Mouse (Mus musculus) embryonic stem cell, embryonic (primary cell): ENCODE data around the gene Pdk4.

Experiments
- CTCF ChIA-PET, 4 experiments: fragments of 300-600 bp in 2 of 4; fragments of 350-600 bp in 2 of 4; sonication (Branson Sonifier 250); formaldehyde crosslinking; loops; one replicate each; lab custom pipeline; 2022; ENCODE audit warnings: inconsistent platforms in 2 of 4; lab: Charles Lee
- POLR2A ChIA-PET, 4 experiments: fragments of 300-600 bp in 2 of 4; fragments of 350-600 bp in 2 of 4; sonication (Branson Sonifier 250); formaldehyde crosslinking; loops; one replicate each; lab custom pipeline; 2022; ENCODE audit warnings: antibody characterized with exemption in 4 of 4, inconsistent platforms in 1 of 4; lab: Charles Lee

Gene Pdk4

GRCm38 (mm10) chr6:5455836-5456235 is 40.3 kb downstream of the Pdk4 start:
- CTCF ChIA-PET: no interaction called here
- POLR2A ChIA-PET: no interaction called here

- CTCF ChIA-PET: interaction anchor here in 1 of 4 experiments (0.7 kb wide), 1 partner anchor 259 kb away, joined by 3 read pairs; no protein-coding TSS in a partner anchor
- POLR2A ChIA-PET: interaction anchor here in 1 of 4 experiments (1.8 kb wide), 1 partner anchor 15 kb away, joined by 5 read pairs; no protein-coding TSS in a partner anchor
Observed at GRCm38 (mm10) chr6:5449878-5450277, 46.2 kb downstream of the Pdk4 start.

GRCm38 (mm10) chr6:5448396-5448795 is 47.7 kb downstream of the Pdk4 start:
- ChIA-PET CTCF (interaction anchor here in 1 of 4 experiments (0.6 kb wide), 1 partner anchor 8 kb away, joined by 3 read pairs; no protein-coding TSS in a partner anchor), POLR2A (interaction anchor here in 1 of 4 experiments (0.7 to 1.8 kb wide), 4 partner anchors 16 to 1960 kb away, joined by 3 to 5 read pairs (median 4); no protein-coding TSS in a partner anchor)

- POLR2A ChIA-PET: interaction anchor here in 2 of 4 experiments (0.8 to 1.1 kb wide), 2 partner anchors 35 to 49 kb away, joined by 3 to 5 read pairs; partner anchors contain the start of gene Pdk4 (in 1 of the 2)
Observed at GRCm38 (mm10) chr6:5447546-5447945, 48.6 kb downstream of the Pdk4 start.

GRCm38 (mm10) chr6:5447013-5447412 is 49.1 kb downstream of the Pdk4 start:
- POLR2A ChIA-PET: interaction anchor here in 2 of 4 experiments (0.8 to 1.5 kb wide), 4 partner anchors 23 to 49 kb away, joined by 3 to 5 read pairs (median 3); partner anchors contain the start of gene Pdk4 (in 1 of the 2)
- CTCF ChIA-PET: no interaction called here

More at GRCm38 (mm10) chr6:5447546-5447945, 48.6 kb downstream of the Pdk4 start:
- CTCF ChIA-PET: no interaction called here

GRCm38 (mm10) chr6:5444331-5444898 is 51.7 kb downstream of the Pdk4 start:
- ChIA-PET POLR2A (interaction anchor here in 2 of 4 experiments (1.1 to 3.3 kb wide), 3 partner anchors 16 to 52 kb away, joined by 3 to 13 read pairs (median 4); partner anchors contain the start of gene Pdk4 (in 1 of the 2)), CTCF (no interaction called here)

GRCm38 (mm10) chr6:5443104-5443863 is 52.8 kb downstream of the Pdk4 start:
- ChIA-PET POLR2A (interaction anchor here in 3 of 4 experiments (0.5 to 3.3 kb wide), 15 partner anchors 8 to 135 kb away, joined by 3 to 29 read pairs (median 3); partner anchors contain the start of gene Pdk4 (in 1 of the 3)), CTCF (interaction anchor here in 2 of 4 experiments (0.6 to 1.3 kb wide), 3 partner anchors 30 to 323 kb away, joined by 3 read pairs; no protein-coding TSS in a partner anchor)

GRCm38 (mm10) chr6:5442316-5443085 is 53.6 kb downstream of the Pdk4 start:
- CTCF ChIA-PET: interaction anchor here in 2 of 4 experiments (0.6 to 1.3 kb wide), 4 partner anchors 30 to 322 kb away, joined by 3 to 4 read pairs (median 3); no protein-coding TSS in a partner anchor
- POLR2A ChIA-PET: interaction anchor here (0.5 to 3.3 kb wide), 16 partner anchors 9 to 579 kb away, joined by 3 to 29 read pairs (median 3); partner anchors contain the start of gene Pdk4 (in 1 of the 4)

GRCm38 (mm10) chr6:5441221-5441620 is 54.9 kb downstream of the Pdk4 start:
- ChIA-PET POLR2A (interaction anchor here in 1 of 4 experiments (2.3 kb wide), 1 partner anchor 17 kb away, joined by 29 read pairs; no protein-coding TSS in a partner anchor), CTCF (no interaction called here)

- ChIA-PET POLR2A (no interaction called here), CTCF (interaction anchor here in 1 of 4 experiments (0.6 kb wide), 1 partner anchor 151 kb away, joined by 4 read pairs; no protein-coding TSS in a partner anchor)
Observed at GRCm38 (mm10) chr6:5437757-5438156, 58.4 kb downstream of the Pdk4 start.

GRCm38 (mm10) chr6:5433887-5434286 is 62.2 kb downstream of the Pdk4 start:
- ChIA-PET POLR2A (no interaction called here), CTCF (interaction anchor here in 1 of 4 experiments (0.6 kb wide), 1 partner anchor 8 kb away, joined by 3 read pairs; no protein-coding TSS in a partner anchor)
